Mouse (Mus musculus): ENCODE data around the gene Ccnd3.

GRCm38 (mm10) chr17:47504228-47504627 lies 623 bp upstream of the Ccnd3 start:
- TF ChIP-seq CTCF (IDR thresholded peaks at IDR 0.05; ENCODE audit: low read depth, low read length) (no peak), POLR2A (IDR thresholded peaks at IDR 0.05; ENCODE audit: borderline replicate concordance, low read depth, low read length) (no peak)
